Mouse (Mus musculus): ENCODE results near the gene Bcl6.

Bcl6 gene

GRCm38 (mm10) chr16:23988466-23989208, at the start of gene Bcl6, which contains the start of gene Gm37419:
TSS of gene Bcl6 (minus strand) at chr16:23988852.
TSS of gene Gm37419 (plus strand) at chr16:23988482.
- in situ Hi-C loops (cut with MboI), result loop anchor here (10.0 to 25.0 kb wide), 3 partner anchors 474 to 874 kb away; no protein-coding TSS in a partner anchor

GRCm38 (mm10) chr16:24036398-24036797, 47.7 kb upstream of the Bcl6 start:
- in situ Hi-C loops (cut with MboI), result no loop called here

- in situ Hi-C loops (cut with MboI), result no loop called here
Observed at GRCm38 (mm10) chr16:24035767-24036166, 47.1 kb upstream of the Bcl6 start.

- in situ Hi-C loops (cut with MboI), result no loop called here
Observed at GRCm38 (mm10) chr16:24034450-24034849, 45.8 kb upstream of the Bcl6 start.

- in situ Hi-C loops (cut with MboI), result no loop called here
Observed at GRCm38 (mm10) chr16:24033259-24033658, 44.6 kb upstream of the Bcl6 start.

DNA sequence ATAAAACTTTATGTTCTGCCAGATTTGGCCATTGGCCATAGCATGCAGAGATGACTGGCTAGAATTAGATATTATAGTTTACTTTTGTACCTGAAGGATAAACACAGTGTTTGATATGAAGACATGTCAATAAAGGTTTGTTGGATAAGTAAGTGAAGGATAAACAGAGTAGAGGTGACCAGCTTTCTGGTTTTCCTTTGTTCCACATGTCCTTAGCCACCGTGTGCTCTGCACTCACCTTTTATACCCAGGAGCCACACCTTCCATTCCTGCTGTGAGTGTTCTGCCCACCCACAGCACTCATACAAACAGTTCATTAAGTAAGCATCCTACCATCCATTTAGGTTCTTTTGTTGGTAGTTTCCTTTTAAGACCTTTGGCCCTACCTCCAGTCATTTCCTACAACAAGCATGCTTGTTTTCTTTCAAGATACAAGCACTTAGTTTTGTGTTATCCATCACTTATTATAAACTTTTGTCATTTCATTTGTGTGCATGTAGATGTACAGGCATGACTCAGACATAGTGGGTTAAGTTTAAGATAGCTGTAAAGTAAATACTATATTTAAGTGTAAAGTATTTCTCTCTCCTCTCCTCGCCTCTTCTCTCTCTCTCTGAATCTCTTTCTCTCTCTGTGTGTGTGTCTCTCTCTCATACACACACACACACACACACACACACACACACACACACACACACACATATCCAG, 41.5 kb upstream of the Bcl6 start:
- in situ Hi-C loops (cut with MboI), result no loop called here

GRCm38 (mm10) chr16:24025442-24025841, 36.8 kb upstream of the Bcl6 start:
- in situ Hi-C loops (cut with MboI), result no loop called here

DNA sequence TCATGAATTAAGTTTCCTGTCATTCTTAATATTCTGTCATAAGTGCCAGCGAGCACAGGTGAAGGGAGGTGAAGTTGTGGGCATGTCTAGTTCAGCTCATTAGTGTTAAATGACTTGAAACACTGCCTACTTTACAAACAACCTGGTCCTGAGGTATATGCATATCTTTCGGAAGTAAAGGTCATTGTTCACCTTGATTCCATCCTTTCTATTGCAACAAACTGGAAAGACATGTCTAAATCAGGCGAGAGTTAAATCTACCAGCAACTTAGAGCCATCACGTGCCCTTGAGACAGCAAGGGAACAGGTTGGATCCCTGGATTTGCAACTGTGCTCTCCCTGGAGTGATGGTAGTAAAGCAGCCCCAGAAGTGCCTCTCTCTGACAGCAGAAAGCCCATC, 34.0 kb upstream of the Bcl6 start:
- in situ Hi-C loops (cut with MboI), result no loop called here

- in situ Hi-C loops (cut with MboI), result no loop called here
Observed at GRCm38 (mm10) chr16:24021722-24022121, 33.1 kb upstream of the Bcl6 start.

GRCm38 (mm10) chr16:24016742-24017141, 28.1 kb upstream of the Bcl6 start:
- in situ Hi-C loops (cut with MboI), result no loop called here

GRCm38 (mm10) chr16:24016273-24016672, 27.6 kb upstream of the Bcl6 start:
- in situ Hi-C loops (cut with MboI), result no loop called here

DNA sequence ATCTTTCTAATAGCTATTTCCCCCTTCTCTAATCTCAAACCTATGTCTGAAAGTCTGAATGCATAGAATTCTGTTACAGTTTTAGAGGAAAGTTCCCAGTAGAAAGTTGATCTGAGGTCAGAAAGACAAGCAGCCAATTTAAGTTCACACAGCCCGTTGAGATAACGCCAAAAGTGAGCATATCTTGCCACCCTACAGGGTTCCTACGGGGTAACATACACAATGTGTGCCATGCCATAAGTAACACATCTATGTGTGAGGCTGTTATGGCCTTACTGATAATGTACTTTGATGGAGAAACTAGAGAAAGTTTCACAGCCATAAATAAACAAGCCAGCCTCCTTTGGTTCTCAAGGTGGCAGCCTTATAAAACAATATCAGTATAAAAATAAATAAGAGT, 25.7 kb upstream of the Bcl6 start:
- in situ Hi-C loops (cut with MboI), result no loop called here

- in situ Hi-C loops (cut with MboI), result no loop called here
Observed at GRCm38 (mm10) chr16:24012066-24012465, 23.4 kb upstream of the Bcl6 start.

DNA sequence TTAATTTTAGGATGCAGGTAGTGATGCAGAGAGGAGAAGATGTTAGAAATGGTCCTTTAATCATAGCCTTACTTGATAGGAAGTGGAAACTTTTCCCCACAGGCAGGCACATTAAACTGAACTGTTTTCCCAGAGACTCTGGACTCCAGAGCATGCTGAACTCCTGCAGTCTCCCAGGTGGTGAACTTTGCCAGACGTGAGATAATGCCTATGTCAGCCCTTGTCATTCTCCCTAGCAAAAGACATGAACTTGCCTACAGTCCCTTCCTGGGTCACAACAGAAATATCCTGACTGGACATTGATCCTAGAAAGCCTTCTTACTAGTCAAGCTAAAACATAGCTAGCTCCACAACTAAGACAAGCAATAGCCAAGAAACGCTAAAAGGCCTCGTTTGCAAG, 22.7 kb upstream of the Bcl6 start:
- in situ Hi-C loops (cut with MboI), result no loop called here

DNA sequence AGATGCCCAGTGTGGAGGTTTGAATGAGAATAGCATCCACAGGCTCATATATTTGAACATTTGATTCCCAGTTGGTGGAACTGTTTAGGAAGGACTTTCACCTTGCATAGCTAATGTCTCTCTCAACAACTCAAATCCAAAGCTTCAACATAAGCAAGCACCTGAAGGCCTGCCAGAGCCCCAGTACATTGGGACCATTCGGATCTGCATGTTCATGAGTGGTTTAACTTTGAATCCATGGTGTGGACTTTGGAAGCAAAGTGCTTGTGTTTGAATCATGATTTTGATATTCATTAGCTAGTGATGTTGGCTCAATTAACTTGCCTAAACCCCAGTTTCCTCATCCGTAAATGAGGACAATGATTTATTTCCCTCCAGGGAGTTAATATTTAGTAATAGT, 21.2 kb upstream of the Bcl6 start:
- in situ Hi-C loops (cut with MboI), result no loop called here

- in situ Hi-C loops (cut with MboI), result no loop called here
Observed at GRCm38 (mm10) chr16:24005928-24006327, 17.3 kb upstream of the Bcl6 start.

- in situ Hi-C loops (cut with MboI), result loop anchor here (25.0 kb wide), 2 partner anchors 464 to 864 kb away; no protein-coding TSS in a partner anchor
Observed at GRCm38 (mm10) chr16:23997912-23998311, 9.3 kb upstream of the Bcl6 start.

- in situ Hi-C loops (cut with MboI), result loop anchor here (25.0 kb wide), 2 partner anchors 465 to 865 kb away; no protein-coding TSS in a partner anchor
Observed at GRCm38 (mm10) chr16:23997228-23997627, 8.6 kb upstream of the Bcl6 start.

- in situ Hi-C loops (cut with MboI), result loop anchor here (25.0 kb wide), 2 partner anchors 466 to 866 kb away; no protein-coding TSS in a partner anchor
Observed at GRCm38 (mm10) chr16:23996342-23996741, 7.7 kb upstream of the Bcl6 start.

DNA sequence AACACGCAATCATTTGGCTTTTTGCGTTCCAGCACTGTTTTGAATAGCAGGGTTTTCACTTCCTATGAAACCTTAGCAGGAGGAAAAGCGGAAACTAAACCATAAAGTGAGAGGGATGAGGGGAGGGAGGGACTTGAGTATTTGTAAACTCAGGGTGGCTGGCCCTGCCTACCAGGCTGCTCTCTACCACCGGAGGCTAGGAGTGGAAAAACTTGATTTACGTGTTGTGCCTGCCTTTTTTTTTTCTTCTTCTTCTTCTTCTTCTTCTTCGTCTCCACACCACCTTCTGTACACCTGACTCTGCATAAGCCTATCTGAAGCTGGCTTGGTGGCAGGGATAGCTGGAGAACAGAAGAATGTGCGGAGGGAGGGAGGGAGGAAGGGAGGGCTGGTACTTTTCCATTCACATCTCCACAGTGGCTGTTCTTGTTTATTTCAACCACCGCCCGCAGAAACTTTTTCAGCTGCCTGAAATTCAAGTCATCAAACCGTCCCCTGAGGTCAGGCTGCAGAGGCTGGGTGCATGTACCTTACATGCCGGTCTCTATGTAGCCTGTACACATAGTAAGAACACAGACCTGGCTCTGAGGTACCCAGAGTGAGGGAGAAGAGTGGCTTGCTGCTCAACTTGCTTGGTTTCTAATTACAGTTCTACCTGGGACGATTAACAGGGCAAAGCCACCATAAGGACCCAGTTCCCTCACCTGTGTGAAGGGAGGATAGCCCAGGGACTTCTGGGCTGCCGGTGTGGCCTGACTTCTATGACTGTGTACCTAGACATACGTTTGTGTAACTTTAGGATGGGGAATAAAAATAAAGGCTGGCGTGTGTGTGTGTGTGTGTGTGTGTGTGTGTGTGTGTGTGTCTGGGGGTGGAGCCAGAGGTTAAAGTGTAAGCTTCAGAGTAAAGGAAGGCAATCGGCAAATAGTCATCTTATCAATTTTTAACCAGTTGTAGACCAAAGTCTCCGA, 5.0 kb upstream of the Bcl6 start:
- in situ Hi-C loops (cut with MboI), result loop anchor here (25.0 kb wide), 2 partner anchors 469 to 869 kb away; no protein-coding TSS in a partner anchor

DNA sequence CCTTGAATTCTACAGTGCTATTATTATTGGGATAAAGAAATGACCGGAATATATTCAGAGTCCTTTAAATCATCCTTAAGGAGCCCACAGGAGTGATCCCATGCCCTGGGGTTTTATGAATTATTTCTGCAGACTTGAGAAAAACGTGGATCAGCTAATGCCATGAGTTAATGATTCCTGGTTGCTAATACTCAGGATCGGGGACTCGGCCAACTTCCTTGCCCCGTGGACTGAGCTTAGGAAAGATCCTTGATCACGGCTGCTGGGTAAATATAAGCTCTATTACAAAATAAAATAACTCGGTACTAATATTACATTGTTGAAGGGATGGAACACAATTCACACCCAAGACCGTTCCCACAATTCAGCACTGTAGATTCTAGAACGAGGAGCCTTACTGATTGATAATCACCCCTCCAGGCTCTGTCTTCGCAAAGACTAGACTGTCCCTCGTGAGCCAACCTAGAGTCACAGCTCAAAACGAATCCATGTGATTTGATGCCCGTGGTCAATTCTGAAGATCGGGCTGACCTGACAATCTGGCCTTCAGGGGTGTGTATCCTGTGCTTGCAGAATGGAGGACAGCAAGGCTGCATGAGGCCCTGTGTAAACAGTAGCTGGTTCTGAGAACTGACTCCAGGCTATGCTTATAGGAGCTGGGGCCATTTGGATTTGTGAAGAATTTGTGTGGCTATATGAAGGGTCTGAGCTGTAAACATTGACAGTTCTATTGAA, 3.4 kb upstream of the Bcl6 start:
- in situ Hi-C loops (cut with MboI), result loop anchor here (25.0 kb wide), 2 partner anchors 470 to 870 kb away; no protein-coding TSS in a partner anchor

Data from mature B cell (primary cell).